Mouse (Mus musculus) myocyte (in vitro differentiated cells): ENCODE results near the gene Hist1h3i. TPM values are rescaled to one million over a fixed set of nuclear protein-coding genes. Genes with fewer than 3 reads are reported as not detected.
"Not testable (repeated sequence)": the region's sequence is repeated elsewhere in the genome, so short reads cannot be mapped to it uniquely, and the experiment has no call there.

Experiments used
- H3K27me3 ChIP-seq: one replicate; pipeline ENCODE4 v1.6.1; 2011; ENCODE audit not compliant: control insufficient read depth, insufficient read depth, insufficient read length
- H3K36me3 ChIP-seq: one replicate; pipeline ENCODE4 v1.6.1; 2011; ENCODE audit not compliant: control insufficient read depth, insufficient read depth
- H3K4me2 ChIP-seq: one replicate; pipeline ENCODE4 v1.6.1; 2011; ENCODE audit warnings: low read depth, control low read depth
- H3K4me3 ChIP-seq: one replicate; pipeline ENCODE4 v1.5.1; 2011; ENCODE audit warnings: mild to moderate bottlenecking, control low read depth, moderate library complexity
- H3K79me2 ChIP-seq: one replicate; pipeline ENCODE4 v1.6.1; 2011; ENCODE audit not compliant: control insufficient read depth, insufficient read depth
- H3ac ChIP-seq: one replicate; pipeline ENCODE4 v1.6.1; 2011; ENCODE audit not compliant: control insufficient read depth, insufficient read length
- CEBPB ChIP-seq: IDR thresholded peaks from 2 replicates; pipeline ENCODE4 v1.6.1; 2011; ENCODE audit warnings: mild to moderate bottlenecking, moderate library complexity; ENCODE audit not compliant: poor library complexity, insufficient read depth, severe bottlenecking
- E2F4 ChIP-seq: IDR thresholded peaks from one replicate; pipeline ENCODE4 v1.6.1; 2011; ENCODE audit warnings: mild to moderate bottlenecking, control low read depth, moderate library complexity; ENCODE audit not compliant: insufficient read depth
- MAX ChIP-seq: IDR thresholded peaks from one replicate; pipeline ENCODE4 v1.6.1; 2011; ENCODE audit warnings: low read depth, mild to moderate bottlenecking, control low read depth
- MYOD1 ChIP-seq, 3 experiments: IDR thresholded peaks; one replicate each; pipeline ENCODE4 v1.6.1; 2011; ENCODE audit warnings: control low read depth in 2 of 3, low read depth in 2 of 3, mild to moderate bottlenecking in 2 of 3, moderate library complexity in 1 of 3; ENCODE audit not compliant: insufficient read length in 2 of 3, control insufficient read depth in 1 of 3
- MYOG ChIP-seq, 3 experiments: IDR thresholded peaks; one replicate each; pipeline ENCODE4 v1.6.1; 2011; ENCODE audit warnings: control low read depth in 2 of 3, low read depth in 2 of 3, mild to moderate bottlenecking in 2 of 3; ENCODE audit not compliant: insufficient read length in 2 of 3, control insufficient read depth in 1 of 3, insufficient read depth in 1 of 3
- POLR2A ChIP-seq: IDR thresholded peaks from one replicate; pipeline ENCODE4 v1.6.1; 2011; ENCODE audit warnings: low read depth, mild to moderate bottlenecking, control low read depth, moderate library complexity; ENCODE audit not compliant: insufficient read length
- POLR2AphosphoS2 ChIP-seq: IDR thresholded peaks from one replicate; pipeline ENCODE4 v1.6.1; 2011; ENCODE audit warnings: low read depth, control low read depth; ENCODE audit not compliant: insufficient read length
- REST ChIP-seq: IDR thresholded peaks from one replicate; pipeline ENCODE4 v1.6.1; 2011; ENCODE audit warnings: mild to moderate bottlenecking, control low read depth, moderate library complexity; ENCODE audit not compliant: insufficient read depth, insufficient read length
- SRF ChIP-seq: IDR thresholded peaks from one replicate; pipeline ENCODE4 v1.6.1; 2011; ENCODE audit warnings: low read depth; ENCODE audit not compliant: control insufficient read depth, insufficient read length
- TCF12 ChIP-seq: IDR thresholded peaks from one replicate; pipeline ENCODE4 v1.6.1; 2011; ENCODE audit warnings: mild to moderate bottlenecking, control low read depth; ENCODE audit not compliant: poor library complexity, insufficient read depth, severe bottlenecking
- TCF3 ChIP-seq: IDR thresholded peaks from one replicate; pipeline ENCODE4 v1.6.1; 2011; ENCODE audit warnings: low read depth, control low read depth; ENCODE audit not compliant: insufficient read length
- USF1 ChIP-seq: IDR thresholded peaks from one replicate; pipeline ENCODE4 v1.6.1; 2011; ENCODE audit warnings: low read depth, mild to moderate bottlenecking, control low read depth, moderate library complexity
- polyA plus RNA-seq: library from polyadenylated mRNA; unstranded; fragments of >200 nt; fragmentation: generic; extraction: Trizol; gene quantifications from one replicate; pipeline ENCODE4 v1.2.1, GENCODE M21; 2012; ENCODE audit warnings: missing spikeins

Gene Hist1h3i
- polyA plus RNA-seq, 1 experiment, result 10.6 TPM

GRCm38 (mm10) chr13:21790601-21791283, 7.6 kb upstream of the Hist1h3i start:
- Histone ChIP-seq H3K27me3 (no peaks in the 10 kb centered on the region), H3K4me3 (no peak overlapping the region), H3K4me2 (peak overlapping the region; percentile 12), H3ac (no peak overlapping the region), H3K79me2 (no peaks in the 10 kb centered on the region), H3K36me3 (no peaks in the 10 kb centered on the region)
- TF ChIP-seq REST (no peak), TCF12 (no peak), MYOD1 (IDR thresholded peaks at IDR 0.05; ENCODE audit: control insufficient read depth in 1 of 3, insufficient read length in 2 of 3, low read depth in 2 of 3) (no peak), MYOG (IDR thresholded peaks at IDR 0.05; ENCODE audit: control insufficient read depth in 1 of 3, insufficient read depth in 1 of 3, insufficient read length in 2 of 3, low read depth in 2 of 3) (no peak), POLR2AphosphoS2 (no peak), MAX (no peak), USF1 (no peak), E2F4 (no peak), POLR2A (no peak), TCF3 (no peak), CEBPB (no peak), SRF (no peak)

- no peak overlapping the region for H3K4me3 ChIP-seq
- no peak overlapping the region for H3K4me2 ChIP-seq
- TF ChIP-seq USF1, result no peak
- no peak for TF ChIP-seq TCF3
- no peak for TF ChIP-seq TCF12
- TF ChIP-seq E2F4, result no peak
- TF ChIP-seq POLR2AphosphoS2, result no peak
- TF ChIP-seq MYOD1 (IDR thresholded peaks at IDR 0.05; ENCODE audit: control insufficient read depth in 1 of 3, insufficient read length in 2 of 3, low read depth in 2 of 3), result no peak
- TF ChIP-seq CEBPB, result no peak
- TF ChIP-seq MAX, result no peak
- TF ChIP-seq MYOG (IDR thresholded peaks at IDR 0.05; ENCODE audit: control insufficient read depth in 1 of 3, insufficient read depth in 1 of 3, insufficient read length in 2 of 3, low read depth in 2 of 3), result no peak
- TF ChIP-seq POLR2A, result no peak
- no peak for TF ChIP-seq SRF
- TF ChIP-seq REST, result no peak
- no peaks in the 10 kb centered on the region for H3K36me3 ChIP-seq
- no peak overlapping the region for H3ac ChIP-seq
- no peaks in the 10 kb centered on the region for H3K27me3 ChIP-seq
- H3K79me2 ChIP-seq, result no peaks in the 10 kb centered on the region
Measured at GRCm38 (mm10) chr13:21789925-21790324, 6.8 kb upstream of the Hist1h3i start.

- Histone ChIP-seq H3K4me2 (peak overlapping the region; percentile 70), H3K79me2 (no peaks in the 10 kb centered on the region), H3ac (no peak overlapping the region), H3K4me3 (peak overlapping the region; percentile 12), H3K36me3 (no peaks in the 10 kb centered on the region), H3K27me3 (no peaks in the 10 kb centered on the region)
- TF ChIP-seq SRF, result no peak
- TF ChIP-seq TCF12, result no peak
- no peak for TF ChIP-seq POLR2AphosphoS2
- no peak for TF ChIP-seq CEBPB
- no peak for TF ChIP-seq POLR2A
- no peak for TF ChIP-seq E2F4
- TF ChIP-seq MYOG (IDR thresholded peaks at IDR 0.05; ENCODE audit: control insufficient read depth in 1 of 3, insufficient read depth in 1 of 3, insufficient read length in 2 of 3, low read depth in 2 of 3), result no peak
- no peak for TF ChIP-seq MYOD1 (IDR thresholded peaks at IDR 0.05; ENCODE audit: control insufficient read depth in 1 of 3, insufficient read length in 2 of 3, low read depth in 2 of 3)
- TF ChIP-seq MAX, result no peak
- TF ChIP-seq USF1, result no peak
- no peak for TF ChIP-seq REST
- TF ChIP-seq TCF3, result no peak
Measured at GRCm38 (mm10) chr13:21787760-21788593, 4.8 kb upstream of the Hist1h3i start.

GRCm38 (mm10) chr13:21786899-21787629, 3.9 kb upstream of the Hist1h3i start, which contains the start of the genes Hist1h2an and Hist1h2bp:
Hist1h2an (minus strand) TSS chr13:21787218.
Hist1h2bp (plus strand) TSS chr13:21787461.
- Histone ChIP-seq H3K4me3 (peak within 1 kb of the TSS; percentile 12), H3K4me2 (peak within 1 kb of the TSS; percentile 71)
- TF ChIP-seq E2F4 (peak; percentile 87), POLR2A (peak; percentile 67), POLR2AphosphoS2 (peak; percentile 78)
- not testable (repeated sequence) for H3K36me3 ChIP-seq, H3K79me2 ChIP-seq, H3K27me3 ChIP-seq, H3ac ChIP-seq
